Mouse (Mus musculus) frontal cortex, postnatal 14 days (tissue): Measurements from ENCODE around the gene Ssc5d.
A peak's percentile ranks its signal among the peaks of the same experiment; 100 is the strongest.
"Not testable (repeated sequence)": the region's sequence is repeated elsewhere in the genome, so short reads cannot be mapped to it uniquely, and the experiment has no call there.

Source experiments
- DNase-seq, 2 experiments: peaks; one replicate each; pipeline ENCODE4 v3.0.0; 2022; ENCODE audit warnings: low spot score in 2 of 2

Ssc5d gene

DNA sequence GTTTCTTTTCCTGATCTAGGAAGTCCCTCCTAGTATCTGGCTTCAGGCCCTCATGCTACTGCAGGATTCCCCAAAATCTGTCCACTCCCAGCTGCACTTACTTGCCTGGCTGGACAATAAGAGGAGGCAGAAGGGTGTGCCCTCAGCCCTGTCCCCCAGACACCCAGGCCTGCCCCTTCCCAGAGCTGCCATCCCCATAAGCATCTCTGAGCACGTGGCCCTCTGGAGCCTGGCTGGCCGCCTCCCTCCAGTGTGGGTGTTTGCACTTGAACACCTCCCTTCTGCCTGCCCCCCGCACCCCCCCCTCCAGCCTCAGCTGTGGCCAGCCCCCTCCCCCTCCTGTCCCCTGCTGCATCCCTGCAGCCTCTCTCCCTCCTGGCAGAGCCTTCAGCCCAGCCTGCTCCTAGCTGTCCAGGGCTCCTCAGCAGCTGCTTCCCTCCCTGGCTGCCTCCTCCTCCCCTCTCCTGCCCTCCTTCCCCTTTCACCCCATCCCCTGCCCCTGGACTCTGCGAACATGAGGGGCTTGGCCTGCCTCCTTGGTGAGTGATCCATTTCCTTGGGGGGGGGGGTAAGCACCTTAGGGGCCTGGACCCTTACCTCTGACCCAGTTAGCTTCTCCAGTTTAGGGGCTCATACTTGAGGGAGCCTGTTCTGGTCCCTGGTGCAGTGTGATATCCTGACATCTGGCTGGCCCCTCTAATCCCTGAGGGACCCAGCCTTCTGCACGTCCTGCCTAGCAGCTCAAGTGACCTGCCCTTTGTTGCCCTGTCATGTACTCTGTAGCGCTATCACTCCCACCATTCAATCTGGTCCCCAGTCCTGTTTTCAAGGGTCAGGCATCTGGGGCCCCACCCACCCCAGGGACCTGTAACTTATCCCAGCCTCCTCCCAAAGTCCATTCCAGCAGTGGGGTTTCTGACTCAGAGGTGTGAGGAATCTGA is at the start of gene Ssc5d:
Gene Ssc5d (plus strand): TSS at position 345 of the 941 bp plus-strand sequence.
- no peak for DNase-seq

DNA sequence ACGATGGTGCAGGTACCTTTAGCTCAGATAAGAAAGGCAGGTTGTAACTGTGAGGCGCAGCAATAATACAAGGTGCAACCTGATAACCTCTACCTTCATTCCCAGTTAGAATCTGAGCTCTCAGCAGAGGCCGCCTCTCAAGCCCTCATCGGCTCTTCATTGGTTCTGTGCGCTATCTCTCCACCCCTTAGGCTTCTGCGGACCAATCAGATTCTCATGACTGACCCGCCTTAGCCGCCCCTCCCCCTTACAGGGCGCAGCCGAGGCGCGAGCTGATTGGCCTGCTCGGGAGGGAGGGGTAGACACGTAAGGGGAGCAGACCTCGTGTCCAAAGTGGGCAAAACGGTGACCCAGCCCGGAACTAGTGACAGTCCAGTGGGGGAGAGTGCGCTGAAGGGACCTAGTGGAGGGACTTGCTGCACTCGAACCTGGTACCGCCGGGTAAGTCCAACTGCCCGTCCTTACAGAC is 48.8 kb upstream of the Ssc5d start, which contains the start of gene Isoc2a:
Gene Isoc2a (plus strand): TSS at position 401 of the 469 bp plus-strand sequence.
- peak; percentile 77 to 83 for DNase-seq

- no peak for DNase-seq
Measured at GRCm38 (mm10) chr7:4877226-4877625, 48.4 kb upstream of the Ssc5d start.

GRCm38 (mm10) chr7:4878186-4878585 is 47.4 kb upstream of the Ssc5d start:
- DNase-seq = no peak

GRCm38 (mm10) chr7:4879036-4879435 is 46.5 kb upstream of the Ssc5d start:
- not testable (repeated sequence) for DNase-seq

GRCm38 (mm10) chr7:4886680-4887079 is 38.9 kb upstream of the Ssc5d start:
- no peak for DNase-seq

DNA sequence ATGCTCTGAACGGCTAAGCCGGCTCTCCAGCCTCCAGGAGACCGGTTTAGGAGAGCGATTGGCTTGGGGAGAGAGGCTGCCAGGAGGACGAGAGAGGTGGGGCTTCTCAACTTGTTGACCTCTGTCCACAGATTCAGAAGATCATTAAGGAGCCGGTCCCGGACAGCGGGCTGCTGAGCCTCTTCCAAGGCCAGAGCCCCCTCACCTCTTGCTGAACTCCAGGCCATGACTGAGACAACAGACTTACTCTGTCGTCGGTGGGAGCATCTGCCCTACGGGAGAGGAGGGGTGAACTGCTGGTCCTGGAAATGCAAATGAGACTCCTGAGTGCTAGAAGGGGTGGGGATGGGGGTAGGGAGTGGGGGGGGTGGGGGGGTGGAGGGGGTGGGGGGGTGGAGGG is 30.4 kb upstream of the Ssc5d start:
- no peak for DNase-seq

DNA sequence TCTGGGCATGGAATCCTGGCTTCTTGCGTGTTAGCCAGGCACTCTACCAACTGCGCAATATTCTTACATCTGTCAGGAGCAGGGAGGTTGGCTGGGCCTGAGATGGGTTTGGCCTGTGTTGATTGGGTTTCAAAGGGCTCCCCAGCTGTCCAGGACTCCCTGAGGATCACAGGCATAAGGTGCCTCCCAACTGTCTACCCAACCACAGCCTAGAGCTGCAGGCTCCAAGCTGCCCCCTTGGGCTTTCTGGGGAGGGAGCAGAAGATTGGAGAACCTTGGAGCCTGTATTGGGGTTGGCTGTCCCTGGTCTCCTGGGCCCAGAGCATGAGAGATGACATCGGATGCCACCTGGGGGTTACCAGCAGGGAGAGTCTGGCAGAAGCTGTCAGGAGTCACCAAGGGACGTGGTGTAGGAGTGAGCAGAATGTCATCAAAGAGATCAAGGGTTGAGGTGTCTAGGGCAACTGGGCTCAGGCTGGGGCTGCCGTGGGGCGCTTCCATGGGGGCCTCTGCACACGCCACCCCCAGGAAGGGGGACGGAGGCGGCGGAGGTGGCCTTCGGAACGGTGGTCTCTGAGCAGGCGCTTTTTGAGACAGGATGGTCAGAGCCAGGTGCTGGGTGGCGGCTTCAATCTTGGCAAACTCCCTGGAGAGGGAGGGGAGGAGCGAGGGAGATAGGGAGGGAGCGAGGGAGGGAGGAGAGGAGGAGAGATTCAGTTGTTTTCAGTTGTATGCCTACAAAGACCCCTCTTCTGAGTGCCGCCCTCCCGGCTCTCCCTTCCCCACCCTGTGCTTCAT is 26.5 kb upstream of the Ssc5d start:
- no peak for DNase-seq

GRCm38 (mm10) chr7:4899649-4900522 is 25.7 kb upstream of the Ssc5d start:
- no peak for DNase-seq

DNA sequence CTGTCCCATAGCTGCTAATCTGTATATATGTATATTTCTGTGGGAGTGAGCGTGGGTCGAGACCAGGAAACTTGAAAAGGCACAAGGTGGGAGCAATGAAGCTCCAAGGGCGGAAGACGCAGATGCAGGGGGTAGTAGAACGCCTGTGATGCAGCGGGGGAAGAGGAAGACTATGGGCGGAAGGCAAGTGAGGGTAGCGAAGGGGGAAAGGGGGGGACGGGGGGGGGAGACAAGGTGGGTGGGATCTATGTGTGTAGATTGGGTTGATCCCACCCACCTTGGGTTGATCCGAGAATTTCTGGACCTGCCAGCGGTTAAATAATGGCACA is 25.1 kb upstream of the Ssc5d start:
- DNase-seq = no peak

DNA sequence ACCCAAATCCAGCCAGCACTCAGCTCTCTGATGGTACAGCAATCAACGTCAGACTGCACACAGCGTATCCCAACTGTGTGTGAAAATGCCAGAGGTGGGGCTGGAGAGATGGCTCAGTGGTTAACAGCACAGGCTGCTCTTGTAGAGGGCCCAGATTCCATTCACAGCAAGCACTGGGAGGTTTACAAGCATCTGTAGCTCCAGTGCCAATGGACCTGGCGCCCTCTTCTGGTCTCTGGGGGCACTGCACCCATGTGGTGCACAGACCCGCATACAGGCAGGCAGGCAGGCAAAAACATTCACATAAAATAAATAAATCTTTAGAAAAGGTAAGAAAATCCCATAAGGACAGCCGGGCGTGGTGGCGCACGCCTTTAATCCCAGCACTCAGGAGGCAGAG is 24.4 kb upstream of the Ssc5d start:
- no peak for DNase-seq

DNA sequence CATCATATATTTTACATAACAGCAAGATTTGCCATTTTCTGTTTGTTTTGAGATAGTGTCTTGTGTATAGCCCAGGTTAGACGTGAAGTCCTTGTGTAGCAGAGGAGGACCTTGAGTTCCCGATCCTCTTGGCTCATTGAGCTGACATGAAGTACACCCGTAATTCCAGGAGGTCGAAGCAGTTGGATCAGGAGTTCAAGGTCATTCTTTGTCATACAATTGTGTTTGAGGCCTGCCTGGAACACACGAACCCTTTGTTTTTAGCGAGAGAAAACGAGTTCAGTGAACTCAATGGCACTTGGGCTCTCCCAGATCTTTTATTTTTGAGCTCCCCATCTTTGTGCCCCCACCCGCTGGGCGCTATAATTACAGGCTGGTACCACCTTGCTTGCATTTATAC is 23.2 kb upstream of the Ssc5d start:
- DNase-seq = no peak

GRCm38 (mm10) chr7:4906466-4906950 is 19.1 kb upstream of the Ssc5d start, which contains the start of gene Gm36210:
TSS of gene Gm36210 (minus strand) at chr7:4906516.
- DNase-seq = no peak

- DNase-seq = peak in 1 of 2 experiments; percentile 59
Measured at GRCm38 (mm10) chr7:4911561-4911960, 14.0 kb upstream of the Ssc5d start.

DNA sequence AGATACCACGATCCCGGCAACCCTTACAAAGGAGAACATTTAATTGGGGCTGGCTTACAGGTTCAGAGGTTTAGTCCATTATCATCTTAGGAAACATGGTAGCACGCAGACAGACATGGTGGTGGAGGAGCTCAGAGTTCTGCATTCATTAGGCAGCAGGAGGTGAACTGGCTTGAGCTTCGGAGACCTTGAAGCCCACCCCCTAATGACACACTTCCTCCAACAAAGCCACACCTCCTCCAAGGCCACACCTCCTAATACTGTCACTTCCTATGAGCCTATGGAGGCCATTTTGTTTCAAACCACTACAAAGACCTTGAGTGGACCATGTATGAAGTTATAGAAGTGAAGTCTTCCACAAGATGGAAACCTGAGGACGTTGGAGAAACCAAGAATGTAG is 13.3 kb upstream of the Ssc5d start:
- no peak for DNase-seq

DNA sequence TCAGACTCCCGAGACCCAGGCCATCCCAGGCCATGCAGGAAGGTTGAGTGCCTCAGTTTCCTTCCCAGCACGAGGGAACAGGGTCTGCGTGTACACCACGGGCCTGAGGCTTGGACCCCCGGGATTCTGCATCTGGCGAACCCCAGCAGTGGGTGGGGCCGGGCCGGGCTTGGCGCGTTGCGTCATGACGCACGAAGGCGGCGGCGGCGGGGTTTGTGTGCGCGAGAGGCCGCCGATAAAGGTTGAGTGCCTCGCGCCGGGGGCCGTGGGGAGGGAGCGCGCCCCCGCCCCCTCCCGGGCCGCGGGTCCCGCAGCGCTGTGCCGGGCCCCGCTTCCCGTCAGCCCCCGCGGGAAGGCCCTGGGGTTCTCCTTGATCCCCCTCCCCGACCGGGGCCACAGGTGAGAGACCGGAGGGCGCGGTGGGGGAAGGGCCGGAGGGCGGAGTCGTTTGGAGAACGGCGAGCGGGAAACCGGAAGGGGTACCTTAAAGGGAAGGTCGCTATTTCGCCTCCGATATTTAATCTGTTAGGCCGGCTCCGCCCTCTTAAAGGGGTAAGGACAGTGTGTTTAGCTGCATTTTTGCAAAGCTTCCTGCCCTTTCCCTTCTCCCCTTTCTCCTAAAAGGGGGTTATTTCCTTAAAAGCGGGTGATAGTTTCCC is 10.4 kb upstream of the Ssc5d start, which contains the start of gene Zfp628:
Gene Zfp628 (plus strand): TSS at position 211 of the 659 bp plus-strand sequence.
- peak; percentile 87 to 93 for DNase-seq

GRCm38 (mm10) chr7:4915669-4916416 is 9.7 kb upstream of the Ssc5d start:
- no peak for DNase-seq

GRCm38 (mm10) chr7:4917494-4917893 is 8.1 kb upstream of the Ssc5d start:
- no peak for DNase-seq

DNA sequence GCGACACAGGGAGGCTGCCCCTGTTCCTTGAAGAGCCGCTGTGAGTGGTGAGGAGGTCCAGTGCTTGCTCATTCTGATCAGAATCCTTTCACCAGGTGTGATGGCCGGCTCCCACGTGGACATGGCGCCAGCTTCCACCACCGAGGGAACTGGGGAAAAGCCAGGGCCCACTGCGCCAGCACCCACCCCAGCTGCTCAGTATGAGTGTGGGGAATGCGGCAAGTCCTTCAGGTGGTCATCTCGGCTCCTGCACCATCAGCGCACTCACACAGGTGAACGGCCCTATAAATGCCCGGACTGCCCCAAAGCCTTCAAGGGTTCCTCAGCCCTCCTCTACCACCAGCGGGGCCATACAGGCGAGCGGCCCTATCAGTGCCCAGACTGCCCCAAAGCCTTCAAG is 6.9 kb upstream of the Ssc5d start:
- no peak for DNase-seq

DNA sequence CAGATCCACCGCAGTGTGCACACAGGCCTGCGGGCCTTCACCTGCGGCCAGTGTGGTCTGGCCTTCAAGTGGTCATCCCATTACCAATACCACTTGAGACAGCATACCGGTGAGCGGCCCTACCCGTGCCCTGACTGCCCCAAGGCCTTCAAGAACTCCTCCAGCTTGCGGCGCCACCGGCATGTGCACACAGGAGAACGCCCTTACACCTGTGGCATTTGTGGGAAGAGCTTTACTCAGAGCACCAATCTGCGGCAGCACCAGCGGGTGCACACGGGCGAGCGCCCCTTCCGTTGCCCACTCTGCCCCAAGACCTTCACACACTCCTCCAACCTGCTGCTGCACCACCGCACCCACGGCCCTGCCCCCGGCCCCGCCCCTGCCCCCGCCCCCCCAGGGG is 6.5 kb upstream of the Ssc5d start:
- DNase-seq = no peak
